Mouse (Mus musculus): ENCODE measurements around the gene Mrpl38. TPM values are rescaled to one million over a fixed set of nuclear protein-coding genes. Genes with fewer than 3 reads are reported as not detected.
A peak's percentile ranks its signal among the peaks of the same experiment; 100 is the strongest.

The Mrpl38 gene
- polyA plus RNA-seq (2015; fragmentation: Nextera tagmentation; extraction: Ambion mirVana), result 90.7 and 94.4 TPM in 2 replicates

GRCm38 (mm10) chr11:116138468-116139138 is at the start of gene Mrpl38:
TSS of gene Mrpl38 (minus strand) at chr11:116138868.
- Histone ChIP-seq H3K36me3 (peaks cover 29% of the 10 kb centered on the region), H3K4me3 (peak within 1 kb of the TSS; percentile 93), H3K9me3 (replicated peaks) (no peaks in the 10 kb centered on the region), H3K9ac (peak within 1 kb of the TSS; percentile 83), H3K27ac (peak within 1 kb of the TSS; percentile 79), H3K4me2 (peak within 1 kb of the TSS; percentile 71), H3K4me1 (replicated peaks) (peaks cover 11% of the 10 kb centered on the region), H3K27me3 (no peaks in the 10 kb centered on the region)
- under 1% methylated on average over 60 of the region's 60 CpGs for WGBS
- peak; percentile 96 for ATAC-seq (replicated peaks; ENCODE audit: insufficient number of reproducible peaks, insufficient read depth, low FRiP score, low read depth)

DNA sequence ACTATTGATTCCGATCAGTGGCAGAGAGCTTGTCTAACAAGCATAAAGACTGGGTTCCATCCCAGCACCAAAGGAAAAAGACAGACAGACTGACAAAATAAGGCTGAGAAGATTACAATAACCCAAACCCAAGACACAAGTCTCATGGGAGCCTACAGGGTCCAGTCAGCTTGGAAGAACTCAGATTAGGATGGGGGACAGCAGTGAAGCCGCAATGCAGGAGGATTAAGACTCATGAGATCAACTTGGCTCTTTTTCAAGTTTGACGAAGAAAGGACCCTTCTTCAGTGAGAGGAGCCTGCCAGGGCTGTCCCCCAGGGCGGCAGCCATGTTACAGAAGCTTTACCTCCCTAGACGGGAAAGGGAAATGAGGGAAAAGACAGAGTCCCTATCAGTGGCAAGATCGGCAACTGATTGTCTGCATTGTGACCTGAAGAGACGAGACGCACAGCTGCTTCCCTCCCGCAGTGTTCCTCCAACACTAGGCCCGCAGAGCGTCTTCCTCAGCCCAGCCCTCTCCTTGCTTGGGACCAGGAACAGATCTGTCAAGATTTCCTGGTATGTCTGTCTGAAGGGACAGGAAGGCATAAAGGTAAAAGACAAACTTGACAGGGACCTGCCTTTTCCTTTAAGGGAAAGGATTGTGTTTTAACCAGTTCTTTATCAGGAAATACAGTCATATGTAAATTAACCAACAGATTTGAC is 48.7 kb upstream of the Mrpl38 start:
- Histone ChIP-seq H3K4me3 (no peak overlapping the region), H3K9me3 (replicated peaks) (no peaks in the 10 kb centered on the region), H3K27ac (no peak overlapping the region), H3K27me3 (no peaks in the 10 kb centered on the region), H3K4me2 (no peak overlapping the region), H3K4me1 (replicated peaks) (peaks cover 13% of the 10 kb centered on the region), H3K36me3 (peaks cover 24% of the 10 kb centered on the region), H3K9ac (no peak overlapping the region)
- 55% methylated on average over 11 of the region's 11 CpGs for WGBS
- no peak for ATAC-seq (replicated peaks; ENCODE audit: insufficient number of reproducible peaks, insufficient read depth, low FRiP score, low read depth)

GRCm38 (mm10) chr11:116186360-116186759 is 47.7 kb upstream of the Mrpl38 start:
- WGBS, result 91% methylated on average over 11 of the region's 11 CpGs
- H3K27me3 ChIP-seq, result no peaks in the 10 kb centered on the region
- no peak overlapping the region for H3K9ac ChIP-seq
- no peak overlapping the region for H3K4me2 ChIP-seq
- peak overlapping the region; percentile 21; the same call in 1 of the 2 replicates for H3K27ac ChIP-seq
- H3K4me3 ChIP-seq, result no peak overlapping the region
- H3K4me1 ChIP-seq (replicated peaks), result peaks cover 13% of the 10 kb centered on the region
- no peak for ATAC-seq (replicated peaks; ENCODE audit: insufficient number of reproducible peaks, insufficient read depth, low FRiP score, low read depth)
- H3K9me3 ChIP-seq (replicated peaks), result no peaks in the 10 kb centered on the region
- H3K36me3 ChIP-seq, result peaks cover 34% of the 10 kb centered on the region

DNA sequence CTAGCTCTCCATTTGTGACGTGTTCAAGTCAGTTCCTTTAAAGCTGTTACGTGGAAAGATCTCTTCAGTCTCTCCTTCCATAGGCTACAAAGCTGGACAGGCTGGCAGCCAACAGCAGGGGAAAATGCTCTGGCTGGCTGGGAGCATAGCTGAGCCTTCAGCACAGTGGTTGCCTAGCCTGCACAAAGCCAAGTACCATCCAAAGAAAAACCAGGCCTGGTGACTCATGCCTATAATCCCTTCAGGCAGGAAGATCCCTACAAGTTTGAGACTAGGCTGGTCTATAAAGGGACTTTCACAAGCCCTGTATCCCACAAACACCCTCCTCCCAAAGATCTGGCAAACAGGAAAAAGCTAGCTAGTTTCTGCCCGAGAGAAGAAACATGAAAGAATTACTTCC is 47.2 kb upstream of the Mrpl38 start:
- WGBS, result 74% methylated on average over 3 of the region's 3 CpGs
- ATAC-seq (replicated peaks; ENCODE audit: insufficient number of reproducible peaks, insufficient read depth, low FRiP score, low read depth), result no peak
- Histone ChIP-seq H3K4me2 (no peak overlapping the region), H3K9me3 (replicated peaks) (no peaks in the 10 kb centered on the region), H3K27ac (peak overlapping the region; percentile 21; the same call in 1 of the 2 replicates), H3K9ac (no peak overlapping the region), H3K36me3 (peaks cover 38% of the 10 kb centered on the region), H3K4me3 (no peak overlapping the region), H3K4me1 (replicated peaks) (peaks cover 13% of the 10 kb centered on the region), H3K27me3 (no peaks in the 10 kb centered on the region)

GRCm38 (mm10) chr11:116178411-116179121 is 39.9 kb upstream of the Mrpl38 start:
- Histone ChIP-seq H3K27me3 (no peaks in the 10 kb centered on the region), H3K4me3 (no peak overlapping the region), H3K9me3 (replicated peaks) (no peaks in the 10 kb centered on the region), H3K9ac (no peak overlapping the region), H3K4me2 (no peak overlapping the region), H3K27ac (no peak overlapping the region), H3K36me3 (peaks cover 83% of the 10 kb centered on the region), H3K4me1 (replicated peaks) (no peaks in the 10 kb centered on the region)
- no peak for ATAC-seq (replicated peaks; ENCODE audit: insufficient number of reproducible peaks, insufficient read depth, low FRiP score, low read depth)
- 85% methylated on average over 20 of the region's 20 CpGs for WGBS

GRCm38 (mm10) chr11:116176010-116176409 is 37.3 kb upstream of the Mrpl38 start:
- H3K9ac ChIP-seq, result no peak overlapping the region
- H3K27me3 ChIP-seq, result no peaks in the 10 kb centered on the region
- H3K9me3 ChIP-seq (replicated peaks), result no peaks in the 10 kb centered on the region
- WGBS, result 86% methylated on average over 7 of the region's 7 CpGs
- H3K4me3 ChIP-seq, result no peak overlapping the region
- no peak overlapping the region for H3K4me2 ChIP-seq
- H3K36me3 ChIP-seq, result peaks cover 83% of the 10 kb centered on the region
- no peak for ATAC-seq (replicated peaks; ENCODE audit: insufficient number of reproducible peaks, insufficient read depth, low FRiP score, low read depth)
- no peak overlapping the region for H3K27ac ChIP-seq
- no peaks in the 10 kb centered on the region for H3K4me1 ChIP-seq (replicated peaks)

DNA sequence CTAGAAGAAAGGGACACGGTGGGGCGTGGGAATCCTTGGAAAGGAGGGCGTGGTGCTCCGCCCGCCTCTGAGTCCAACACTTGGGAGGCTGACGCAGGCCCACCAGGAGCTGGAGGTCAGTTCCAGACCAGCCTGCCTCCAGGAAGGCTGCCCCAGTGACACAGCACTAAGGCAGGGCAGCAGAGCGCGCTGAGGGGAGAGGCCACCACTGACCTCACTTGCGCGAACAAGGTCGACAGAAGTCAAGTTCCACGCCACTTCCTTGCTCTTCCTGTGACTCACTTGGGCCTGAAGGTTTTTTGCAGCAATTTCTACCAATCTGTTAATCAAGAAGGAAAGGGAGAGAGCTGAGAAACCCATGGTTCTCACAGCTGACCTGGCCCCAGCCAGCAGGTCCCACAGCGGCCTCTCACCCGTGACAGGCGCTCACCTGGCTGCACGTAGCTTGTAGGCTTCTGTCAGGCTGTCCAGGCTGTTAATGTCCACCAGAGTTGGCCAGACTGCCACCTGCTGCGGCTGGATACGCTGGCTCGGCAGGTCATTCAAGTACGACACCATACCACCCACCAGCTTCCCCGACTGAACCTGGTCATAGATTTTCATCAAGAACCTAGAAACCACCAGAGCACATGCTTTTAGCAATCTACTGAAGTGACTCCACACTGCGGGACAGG is 36.2 kb upstream of the Mrpl38 start:
- Histone ChIP-seq H3K27me3 (no peaks in the 10 kb centered on the region), H3K9me3 (replicated peaks) (no peaks in the 10 kb centered on the region), H3K9ac (no peak overlapping the region), H3K4me3 (no peak overlapping the region), H3K4me2 (no peak overlapping the region), H3K36me3 (peaks cover 72% of the 10 kb centered on the region), H3K27ac (no peak overlapping the region), H3K4me1 (replicated peaks) (no peaks in the 10 kb centered on the region)
- WGBS, result 90% methylated on average over 22 of the region's 22 CpGs
- no peak for ATAC-seq (replicated peaks; ENCODE audit: insufficient number of reproducible peaks, insufficient read depth, low FRiP score, low read depth)

- WGBS, result 83% methylated on average over 2 of the region's 2 CpGs
These were observed 33.3 kb upstream of the Mrpl38 start for GRCm38 (mm10) chr11:116171959-116172358.

DNA sequence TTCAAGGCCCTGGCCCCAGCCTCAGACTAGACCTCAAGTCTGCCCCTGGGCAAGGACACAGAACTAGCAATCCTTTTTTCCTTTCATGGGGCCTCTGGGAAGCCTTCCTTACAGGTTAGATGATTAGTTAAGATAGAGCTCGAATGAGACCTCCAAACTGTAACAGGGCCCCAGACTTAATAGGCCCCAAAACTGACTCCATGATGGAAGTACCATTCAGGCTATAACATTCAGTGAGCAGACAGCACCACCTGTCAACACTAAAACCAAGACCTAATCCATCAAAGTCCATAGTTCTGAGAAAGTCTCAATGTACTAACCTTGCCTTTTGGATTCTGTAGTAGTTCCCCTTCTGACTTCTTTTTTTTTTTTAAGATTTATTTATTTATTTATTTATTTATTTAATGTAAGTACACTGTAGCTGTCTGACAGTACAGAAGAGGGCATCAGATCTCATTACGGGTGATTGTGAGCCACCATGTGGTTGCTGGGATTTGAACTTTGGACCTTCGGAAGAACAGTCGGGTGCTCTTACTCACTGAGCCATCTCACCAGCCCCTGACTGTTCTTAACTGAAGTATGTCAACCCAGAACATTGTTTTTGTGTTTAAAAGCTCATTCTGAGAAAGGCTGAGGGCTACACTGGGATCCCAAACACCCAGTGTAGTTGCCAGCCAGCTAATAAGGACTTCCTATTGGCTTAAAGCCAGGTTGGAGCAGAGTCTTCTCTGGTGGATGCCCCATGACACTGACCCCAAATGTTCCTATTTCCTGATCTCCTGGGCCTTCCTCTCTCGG is 31.5 kb upstream of the Mrpl38 start:
- H3K27me3 ChIP-seq, result no peaks in the 10 kb centered on the region
- WGBS, result 79% methylated on average over 5 of the region's 5 CpGs
- peaks cover 19% of the 10 kb centered on the region for H3K4me1 ChIP-seq (replicated peaks)
- no peak overlapping the region for H3K4me3 ChIP-seq
- ATAC-seq (replicated peaks; ENCODE audit: insufficient number of reproducible peaks, insufficient read depth, low FRiP score, low read depth), result no peak
- H3K9me3 ChIP-seq (replicated peaks), result no peaks in the 10 kb centered on the region
- H3K9ac ChIP-seq, result no peak overlapping the region
- no peak overlapping the region for H3K27ac ChIP-seq
- no peak overlapping the region for H3K4me2 ChIP-seq
- H3K36me3 ChIP-seq, result peaks cover 40% of the 10 kb centered on the region

More at GRCm38 (mm10) chr11:116171959-116172358, 33.3 kb upstream of the Mrpl38 start:
- no peak overlapping the region for H3K9ac ChIP-seq
- H3K36me3 ChIP-seq, result peaks cover 48% of the 10 kb centered on the region
- no peak overlapping the region for H3K4me2 ChIP-seq
- no peak overlapping the region for H3K4me3 ChIP-seq
- H3K4me1 ChIP-seq (replicated peaks), result peaks cover 8% of the 10 kb centered on the region
- no peak for ATAC-seq (replicated peaks; ENCODE audit: insufficient number of reproducible peaks, insufficient read depth, low FRiP score, low read depth)
- H3K27me3 ChIP-seq, result no peaks in the 10 kb centered on the region
- H3K27ac ChIP-seq, result no peak overlapping the region
- H3K9me3 ChIP-seq (replicated peaks), result no peaks in the 10 kb centered on the region

DNA sequence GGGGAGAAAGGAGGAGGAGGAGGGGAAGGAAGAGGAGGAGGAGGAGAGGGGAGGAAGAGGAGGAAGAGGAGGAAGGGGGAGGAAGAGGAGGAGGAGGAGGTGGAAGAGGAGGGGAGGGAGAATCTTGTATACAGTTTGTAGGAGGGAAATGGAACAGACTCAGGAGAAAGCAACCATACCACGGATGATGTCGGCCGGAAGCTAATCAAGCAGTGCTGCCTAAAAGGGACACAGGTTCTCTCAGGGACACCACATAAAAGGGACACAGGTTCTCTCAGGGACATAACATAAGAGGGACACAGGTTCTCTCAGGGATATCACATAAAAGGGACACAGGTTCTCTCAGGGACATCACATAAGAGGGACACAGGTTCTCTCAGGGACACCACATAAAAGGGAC is 30.5 kb upstream of the Mrpl38 start:
- no peaks in the 10 kb centered on the region for H3K27me3 ChIP-seq
- H3K36me3 ChIP-seq, result peaks cover 30% of the 10 kb centered on the region
- no peak overlapping the region for H3K4me3 ChIP-seq
- no peak overlapping the region for H3K9ac ChIP-seq
- 73% methylated on average over 3 of the region's 3 CpGs for WGBS
- H3K4me1 ChIP-seq (replicated peaks), result peaks cover 19% of the 10 kb centered on the region
- no peak overlapping the region for H3K4me2 ChIP-seq
- no peak overlapping the region for H3K27ac ChIP-seq
- ATAC-seq (replicated peaks; ENCODE audit: insufficient number of reproducible peaks, insufficient read depth, low FRiP score, low read depth), result no peak
- H3K9me3 ChIP-seq (replicated peaks), result no peaks in the 10 kb centered on the region

Measured in heart, embryonic 15.5 days (tissue).